Mouse (Mus musculus): Measurements from ENCODE around the gene Mael. TPM values are rescaled to one million over a fixed set of nuclear protein-coding genes. Genes with fewer than 3 reads are reported as not detected.

The Mael gene
- polyA plus RNA-seq, 1 experiment from 2014 or later = not detected

- H3K27me3 ChIP-seq = no peaks in the 10 kb centered on the region
- H3K9me3 ChIP-seq = no peaks in the 10 kb centered on the region
- no peak overlapping the region for H3K4me3 ChIP-seq (replicated peaks)
- no peak overlapping the region for H3K4me2 ChIP-seq
- H3K9ac ChIP-seq = no peak overlapping the region
- 0 out of 2 replicates have a peak, but pooled peaks have one; percentile 36 for ATAC-seq (ENCODE audit: low FRiP score)
- H3K36me3 ChIP-seq (replicated peaks) = no peaks in the 10 kb centered on the region
- peaks cover 2% of the 10 kb centered on the region for H3K4me1 ChIP-seq
- 68% methylated on average over 4 of the region's 4 CpGs for WGBS
- no peak overlapping the region for H3K27ac ChIP-seq
Observed at GRCm38 (mm10) chr1:166189821-166190220, 48.7 kb downstream of the Mael start.

GRCm38 (mm10) chr1:166185357-166185756 is 53.2 kb downstream of the Mael start:
- no peaks in the 10 kb centered on the region for H3K27me3 ChIP-seq
- H3K36me3 ChIP-seq (replicated peaks) = no peaks in the 10 kb centered on the region
- peaks cover 2% of the 10 kb centered on the region for H3K4me1 ChIP-seq
- 91% methylated on average over 5 of the region's 5 CpGs for WGBS
- no peak overlapping the region for H3K4me2 ChIP-seq
- H3K9me3 ChIP-seq = no peaks in the 10 kb centered on the region
- H3K4me3 ChIP-seq (replicated peaks) = no peak overlapping the region
- no peak for ATAC-seq (ENCODE audit: low FRiP score)
- no peak overlapping the region for H3K9ac ChIP-seq
- H3K27ac ChIP-seq = no peak overlapping the region

GRCm38 (mm10) chr1:166184391-166185229 is 53.9 kb downstream of the Mael start:
- no peak overlapping the region for H3K4me3 ChIP-seq (replicated peaks)
- 88% methylated on average over 22 of the region's 22 CpGs for WGBS
- H3K9me3 ChIP-seq = no peaks in the 10 kb centered on the region
- H3K4me1 ChIP-seq = no peaks in the 10 kb centered on the region
- H3K36me3 ChIP-seq (replicated peaks) = no peaks in the 10 kb centered on the region
- ATAC-seq (ENCODE audit: low FRiP score) = no peak
- H3K9ac ChIP-seq = no peak overlapping the region
- H3K27ac ChIP-seq = no peak overlapping the region
- H3K4me2 ChIP-seq = no peak overlapping the region
- H3K27me3 ChIP-seq = no peaks in the 10 kb centered on the region

- Histone ChIP-seq H3K27me3 (no peaks in the 10 kb centered on the region), H3K36me3 (replicated peaks) (no peaks in the 10 kb centered on the region), H3K27ac (no peak overlapping the region), H3K9ac (no peak overlapping the region), H3K4me2 (no peak overlapping the region), H3K4me3 (replicated peaks) (no peak overlapping the region), H3K4me1 (no peaks in the 10 kb centered on the region), H3K9me3 (no peaks in the 10 kb centered on the region)
- 81% methylated on average over 10 of the region's 10 CpGs for WGBS
- no peak for ATAC-seq (ENCODE audit: low FRiP score)
Observed at GRCm38 (mm10) chr1:166182952-166183627, 55.5 kb downstream of the Mael start.

GRCm38 (mm10) chr1:166181510-166181909 is 57.0 kb downstream of the Mael start:
- no peaks in the 10 kb centered on the region for H3K27me3 ChIP-seq
- no peaks in the 10 kb centered on the region for H3K4me1 ChIP-seq
- no peak overlapping the region for H3K27ac ChIP-seq
- no peak overlapping the region for H3K4me3 ChIP-seq (replicated peaks)
- no peak for ATAC-seq (ENCODE audit: low FRiP score)
- no peak overlapping the region for H3K9ac ChIP-seq
- WGBS = 92% methylated on average over 7 of the region's 7 CpGs
- H3K9me3 ChIP-seq = no peaks in the 10 kb centered on the region
- no peak overlapping the region for H3K4me2 ChIP-seq
- H3K36me3 ChIP-seq (replicated peaks) = no peaks in the 10 kb centered on the region

GRCm38 (mm10) chr1:166173621-166174020 is 64.9 kb downstream of the Mael start:
- no peaks in the 10 kb centered on the region for H3K4me1 ChIP-seq
- no peak overlapping the region for H3K4me3 ChIP-seq (replicated peaks)
- no peaks in the 10 kb centered on the region for H3K27me3 ChIP-seq
- whole genome bisulfite sequencing = 79% methylated on average over 9 of the region's 9 CpGs
- H3K36me3 ChIP-seq (replicated peaks) = no peaks in the 10 kb centered on the region
- H3K9ac ChIP-seq = no peak overlapping the region
- H3K9me3 ChIP-seq = no peaks in the 10 kb centered on the region
- no peak overlapping the region for H3K27ac ChIP-seq
- no peak overlapping the region for H3K4me2 ChIP-seq
- no peak for ATAC-seq (ENCODE audit: low FRiP score)

- ATAC-seq (ENCODE audit: low FRiP score) = no peak
- 87% methylated on average over 3 of the region's 3 CpGs for WGBS
- no peaks in the 10 kb centered on the region for H3K4me1 ChIP-seq
- no peaks in the 10 kb centered on the region for H3K36me3 ChIP-seq (replicated peaks)
- H3K4me2 ChIP-seq = no peak overlapping the region
- H3K9ac ChIP-seq = no peak overlapping the region
- H3K27ac ChIP-seq = no peak overlapping the region
- no peaks in the 10 kb centered on the region for H3K27me3 ChIP-seq
- H3K4me3 ChIP-seq (replicated peaks) = no peak overlapping the region
- no peaks in the 10 kb centered on the region for H3K9me3 ChIP-seq
Observed at GRCm38 (mm10) chr1:166172992-166173391, 65.6 kb downstream of the Mael start.

- Histone ChIP-seq H3K4me1 (no peaks in the 10 kb centered on the region), H3K27ac (no peak overlapping the region), H3K36me3 (replicated peaks) (no peaks in the 10 kb centered on the region), H3K27me3 (no peaks in the 10 kb centered on the region), H3K4me2 (no peak overlapping the region), H3K9ac (no peak overlapping the region), H3K4me3 (replicated peaks) (no peak overlapping the region), H3K9me3 (no peaks in the 10 kb centered on the region)
- no peak for ATAC-seq (ENCODE audit: low FRiP score)
- WGBS = 94% methylated on average over 12 of the region's 12 CpGs
Observed at GRCm38 (mm10) chr1:166170852-166171251, 67.7 kb downstream of the Mael start.

- Histone ChIP-seq H3K9ac (no peak overlapping the region), H3K9me3 (no peaks in the 10 kb centered on the region), H3K27ac (no peak overlapping the region), H3K27me3 (no peaks in the 10 kb centered on the region), H3K4me1 (no peaks in the 10 kb centered on the region), H3K4me3 (replicated peaks) (no peak overlapping the region), H3K36me3 (replicated peaks) (no peaks in the 10 kb centered on the region), H3K4me2 (no peak overlapping the region)
- no peak for ATAC-seq (ENCODE audit: low FRiP score)
- 97% methylated on average over 7 of the region's 7 CpGs for WGBS
Observed at GRCm38 (mm10) chr1:166169713-166170112, 68.8 kb downstream of the Mael start.

GRCm38 (mm10) chr1:166168017-166168416 is 70.5 kb downstream of the Mael start:
- Histone ChIP-seq H3K9me3 (no peaks in the 10 kb centered on the region), H3K4me1 (peaks cover 6% of the 10 kb centered on the region; the same call in 1 of the 2 replicates), H3K9ac (no peak overlapping the region), H3K27ac (no peak overlapping the region), H3K4me3 (replicated peaks) (no peak overlapping the region), H3K27me3 (no peaks in the 10 kb centered on the region), H3K4me2 (no peak overlapping the region), H3K36me3 (replicated peaks) (no peaks in the 10 kb centered on the region)
- ATAC-seq (ENCODE audit: low FRiP score) = no peak
- WGBS = 93% methylated on average over 7 of the region's 7 CpGs

GRCm38 (mm10) chr1:166167405-166167804 is 71.1 kb downstream of the Mael start:
- Histone ChIP-seq H3K9me3 (no peaks in the 10 kb centered on the region), H3K4me2 (no peak overlapping the region), H3K36me3 (replicated peaks) (no peaks in the 10 kb centered on the region), H3K27ac (no peak overlapping the region), H3K9ac (no peak overlapping the region), H3K4me3 (replicated peaks) (no peak overlapping the region), H3K27me3 (no peaks in the 10 kb centered on the region), H3K4me1 (peaks cover 6% of the 10 kb centered on the region; the same call in 1 of the 2 replicates)
- 79% methylated on average over 4 of the region's 4 CpGs for WGBS
- ATAC-seq (ENCODE audit: low FRiP score) = no peak

- H3K27me3 ChIP-seq = peaks cover 4% of the 10 kb centered on the region
- peaks cover 10% of the 10 kb centered on the region for H3K4me1 ChIP-seq
- no peak overlapping the region for H3K9ac ChIP-seq
- ATAC-seq (ENCODE audit: low FRiP score) = no peak
- no peak overlapping the region for H3K4me2 ChIP-seq
- WGBS = 88% methylated on average over 9 of the region's 9 CpGs
- H3K4me3 ChIP-seq (replicated peaks) = no peak overlapping the region
- no peaks in the 10 kb centered on the region for H3K9me3 ChIP-seq
- no peaks in the 10 kb centered on the region for H3K36me3 ChIP-seq (replicated peaks)
- H3K27ac ChIP-seq = no peak overlapping the region
Observed at GRCm38 (mm10) chr1:166165159-166165558, 73.4 kb downstream of the Mael start.

- ATAC-seq (ENCODE audit: low FRiP score) = no peak
- H3K36me3 ChIP-seq (replicated peaks) = no peaks in the 10 kb centered on the region
- no peaks in the 10 kb centered on the region for H3K9me3 ChIP-seq
- H3K27ac ChIP-seq = no peak overlapping the region
- H3K4me2 ChIP-seq = no peak overlapping the region
- H3K27me3 ChIP-seq = peaks cover 10% of the 10 kb centered on the region
- peaks cover 11% of the 10 kb centered on the region for H3K4me1 ChIP-seq
- 94% methylated on average over 14 of the region's 14 CpGs for WGBS
- no peak overlapping the region for H3K9ac ChIP-seq
- H3K4me3 ChIP-seq (replicated peaks) = no peak overlapping the region
Observed at GRCm38 (mm10) chr1:166164580-166164979, 74.0 kb downstream of the Mael start.
